Mouse (Mus musculus) erythroblast, embryonic 14.5 days (primary cell): ENCODE data around the gene Pde4d. TPM values are rescaled to one million over a fixed set of nuclear protein-coding genes. Genes with fewer than 3 reads are reported as not detected.

Experiments used
- H3K27me3 ChIP-seq: 2 replicates; pipeline ENCODE4 v1.6.1; 2012; ENCODE audit warnings: inconsistent platforms; ENCODE audit not compliant: control insufficient read depth
- H3K36me3 ChIP-seq: 2 replicates; pipeline ENCODE4 v1.6.1; 2012; ENCODE audit warnings: mild to moderate bottlenecking, inconsistent platforms; ENCODE audit not compliant: control insufficient read depth
- H3K4me1 ChIP-seq: 2 replicates; pipeline ENCODE4 v1.6.1; 2012; ENCODE audit warnings: inconsistent platforms; ENCODE audit not compliant: control insufficient read depth
- H3K4me3 ChIP-seq: replicated peaks from 2 replicates; pipeline ENCODE3; 2012; ENCODE audit warnings: moderate library complexity, mild to moderate bottlenecking, inconsistent platforms
- H3K9me3 ChIP-seq: 2 replicates; pipeline ENCODE4 v1.6.1; 2012; ENCODE audit warnings: low read length, inconsistent platforms, mixed read lengths; ENCODE audit not compliant: control insufficient read depth
- GATA1 ChIP-seq: IDR thresholded peaks from 2 replicates; pipeline ENCODE4 v1.6.1; 2012; ENCODE audit warnings: low read length, inconsistent platforms, mixed read lengths
- TAL1 ChIP-seq: IDR thresholded peaks from 3 replicates; pipeline ENCODE4 v1.6.1; 2012; ENCODE audit warnings: low read length, inconsistent platforms, mixed read lengths
- polyA plus RNA-seq: library from polyadenylated mRNA; stranded (reverse); fragments of >175 nt; gene quantifications from 2 replicates; pipeline ENCODE4 v1.2.3, GENCODE M21; 2012

The Pde4d gene
- polyA plus RNA-seq, 1 experiment, result 0.23 TPM

GRCm38 (mm10) chr13:109053242-109054018 lies 603.7 kb downstream of the Pde4d start:
- TF ChIP-seq GATA1, result no peak
- TF ChIP-seq TAL1, result no peak

GRCm38 (mm10) chr13:109058045-109058444 lies 608.3 kb downstream of the Pde4d start:
- Histone ChIP-seq H3K27me3 (no peaks in the 10 kb centered on the region), H3K36me3 (no peaks in the 10 kb centered on the region), H3K4me1 (no peaks in the 10 kb centered on the region), H3K4me3 (no peak overlapping the region), H3K9me3 (no peaks in the 10 kb centered on the region)
- no peak for TF ChIP-seq TAL1
- TF ChIP-seq GATA1, result no peak

More at GRCm38 (mm10) chr13:109053242-109054018, 603.7 kb downstream of the Pde4d start:
- Histone ChIP-seq H3K36me3 (no peaks in the 10 kb centered on the region), H3K27me3 (no peaks in the 10 kb centered on the region), H3K4me3 (no peak overlapping the region), H3K9me3 (no peaks in the 10 kb centered on the region), H3K4me1 (no peaks in the 10 kb centered on the region)

GRCm38 (mm10) chr13:109066581-109067159 lies 616.9 kb downstream of the Pde4d start:
- H3K27me3 ChIP-seq, result no peaks in the 10 kb centered on the region
- no peak for TF ChIP-seq TAL1
- no peak for TF ChIP-seq GATA1
- no peaks in the 10 kb centered on the region for H3K9me3 ChIP-seq
- H3K36me3 ChIP-seq, result no peaks in the 10 kb centered on the region
- no peaks in the 10 kb centered on the region for H3K4me1 ChIP-seq
- H3K4me3 ChIP-seq, result no peak overlapping the region

GRCm38 (mm10) chr13:109068258-109069219 lies 618.8 kb downstream of the Pde4d start:
- Histone ChIP-seq H3K27me3 (no peaks in the 10 kb centered on the region), H3K4me3 (no peak overlapping the region), H3K36me3 (no peaks in the 10 kb centered on the region), H3K4me1 (no peaks in the 10 kb centered on the region), H3K9me3 (no peaks in the 10 kb centered on the region)
- no peak for TF ChIP-seq TAL1

- Histone ChIP-seq H3K4me1 (no peaks in the 10 kb centered on the region), H3K9me3 (no peaks in the 10 kb centered on the region), H3K27me3 (no peaks in the 10 kb centered on the region), H3K36me3 (no peaks in the 10 kb centered on the region), H3K4me3 (no peak overlapping the region)
- TF ChIP-seq GATA1, result no peak
- TF ChIP-seq TAL1, result no peak
Observed at GRCm38 (mm10) chr13:109073371-109073770, 623.6 kb downstream of the Pde4d start.

GRCm38 (mm10) chr13:109074078-109074477 lies 624.3 kb downstream of the Pde4d start:
- TF ChIP-seq GATA1 (no peak), TAL1 (no peak)
- no peaks in the 10 kb centered on the region for H3K4me1 ChIP-seq
- H3K9me3 ChIP-seq, result no peaks in the 10 kb centered on the region
- no peaks in the 10 kb centered on the region for H3K27me3 ChIP-seq
- no peak overlapping the region for H3K4me3 ChIP-seq
- H3K36me3 ChIP-seq, result no peaks in the 10 kb centered on the region

GRCm38 (mm10) chr13:109092654-109093053 lies 642.9 kb downstream of the Pde4d start:
- no peaks in the 10 kb centered on the region for H3K27me3 ChIP-seq
- TF ChIP-seq TAL1 (no peak), GATA1 (no peak)
- H3K4me3 ChIP-seq, result no peak overlapping the region

GRCm38 (mm10) chr13:109096654-109097053 lies 646.9 kb downstream of the Pde4d start:
- Histone ChIP-seq H3K4me1 (no peaks in the 10 kb centered on the region), H3K36me3 (no peaks in the 10 kb centered on the region), H3K27me3 (no peaks in the 10 kb centered on the region), H3K9me3 (no peaks in the 10 kb centered on the region), H3K4me3 (no peak overlapping the region)
- no peak for TF ChIP-seq GATA1
- no peak for TF ChIP-seq TAL1

More at GRCm38 (mm10) chr13:109092654-109093053, 642.9 kb downstream of the Pde4d start:
- no peaks in the 10 kb centered on the region for H3K9me3 ChIP-seq
- H3K4me1 ChIP-seq, result no peaks in the 10 kb centered on the region
- H3K36me3 ChIP-seq, result no peaks in the 10 kb centered on the region

GRCm38 (mm10) chr13:109116004-109116341 lies 666.2 kb downstream of the Pde4d start:
- TF ChIP-seq TAL1 (no peak), GATA1 (no peak)
- no peaks in the 10 kb centered on the region for H3K9me3 ChIP-seq
- no peaks in the 10 kb centered on the region for H3K36me3 ChIP-seq
- H3K4me3 ChIP-seq, result no peak overlapping the region
- H3K27me3 ChIP-seq, result peaks cover 33% of the 10 kb centered on the region
- H3K4me1 ChIP-seq, result no peaks in the 10 kb centered on the region
